In the genomic region with DNA sequence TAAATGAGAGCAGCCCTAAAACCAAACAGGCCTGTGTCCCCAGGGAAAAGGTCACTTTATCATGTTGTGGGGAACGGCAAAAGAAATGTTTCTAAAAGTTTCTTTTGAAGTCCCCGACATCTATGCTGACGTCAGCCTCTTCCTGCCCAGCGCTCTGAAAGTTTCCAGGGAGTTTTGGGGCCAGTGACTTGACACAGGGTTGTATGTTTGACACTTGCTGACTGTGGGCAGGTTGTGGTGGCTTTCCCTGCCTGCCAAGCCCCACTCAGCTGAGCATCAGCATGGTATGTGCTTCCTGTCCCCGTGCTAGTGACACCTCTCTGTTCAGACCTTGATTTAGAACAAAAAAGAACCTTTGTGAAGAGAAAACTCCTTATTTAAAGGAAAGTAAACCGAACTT, we compare ENCODE assay signal across 12 mouse cellular contexts.
A peak's percentile ranks its signal among the peaks of the same experiment; 100 is the strongest.
DNase-seq lines count a peak whose midpoint lies in the region.
"Had no signal": no experiment of that assay in that cellular context is flagged by ENCODE, and none has a peak within 500 bp of the region (broad histone marks: within the 10 kb centered on the region; RNA-seq: fewer than 3 reads in every experiment).

No protein-coding gene starts in this region.

- peak; percentile 72 to 74 for DNase-seq in B cell, adult 2 months
- peak; percentile 94 for DNase-seq in T-cell, adult 2 months (ENCODE audit: low spot score)
- peak; percentile 95 for DNase-seq in induced T-regulatory cell, adult 2 months (ENCODE audit: low read depth)
- peak; percentile 44 for DNase-seq in testis, postnatal 10 days (ENCODE audit: low spot score)
- DNase-seq in heart, adult 11 months = no peak
- DNase-seq in cerebellum, adult 18-20 months = no peak
- no peak for DNase-seq in cerebellum, postnatal 10 days
- DNase-seq in kidney, postnatal 14 days = no peak
- DNase-seq: cerebellum, adult 11-12 months; heart, adult 2 months; lung, postnatal 4 days; right cerebral cortex, adult 18-20 months had no signal

Comparison
In these comparisons a context has a peak if more than half of its experiments do, and no peak if none do; other contexts are left out.
1. DNase-seq: peak in B cell, adult 2 months (2 of 2), T-cell, adult 2 months (single experiment), induced T-regulatory cell, adult 2 months (single experiment) and testis, postnatal 10 days (single experiment); none in heart, adult 11 months (single experiment), cerebellum, adult 18-20 months (0 of 2), cerebellum, postnatal 10 days (0 of 2) and kidney, postnatal 14 days (single experiment).